26 mouse cellular contexts compared by ENCODE assay signal in genomic region chr10:43982470-43982869, GRCm38 (mm10).
"Had no signal": no experiment of that assay in that cellular context is flagged by ENCODE, and none has a peak within 500 bp of the region (broad histone marks: within the 10 kb centered on the region; RNA-seq: fewer than 3 reads in every experiment).

No protein-coding gene starts in this region.

- H3K4me2 ChIP-seq: embryonic facial prominence, embryonic 12.5 days; embryonic facial prominence, embryonic 13.5 days; embryonic facial prominence, embryonic 15.5 days; forebrain, embryonic 12.5 days; forebrain, embryonic 13.5 days; forebrain, embryonic 15.5 days had no signal

- H3K27me3 ChIP-seq: embryonic facial prominence, embryonic 12.5 days; embryonic facial prominence, embryonic 13.5 days; embryonic facial prominence, embryonic 15.5 days; forebrain, embryonic 12.5 days; forebrain, embryonic 13.5 days; forebrain, embryonic 15.5 days had no signal

- H3K36me3 ChIP-seq: embryonic facial prominence, embryonic 10.5 days; embryonic facial prominence, embryonic 12.5 days; embryonic facial prominence, embryonic 13.5 days; embryonic facial prominence, embryonic 15.5 days; forebrain, embryonic 10.5 days; forebrain, embryonic 12.5 days; forebrain, embryonic 15.5 days; heart, embryonic 10.5 days had no signal

- H3K4me3 ChIP-seq: embryonic facial prominence, embryonic 10.5 days; embryonic facial prominence, embryonic 12.5 days; embryonic facial prominence, embryonic 13.5 days; embryonic facial prominence, embryonic 15.5 days; erythroblast, embryonic 14.5 days; forebrain, embryonic 10.5 days; forebrain, embryonic 12.5 days; forebrain, embryonic 13.5 days; forebrain, embryonic 15.5 days; gastrocnemius, adult 2 months; heart, adult 2 months; heart, embryonic 10.5 days had no signal

- H3K4me1 ChIP-seq: embryonic facial prominence, embryonic 10.5 days; embryonic facial prominence, embryonic 12.5 days; embryonic facial prominence, embryonic 13.5 days; embryonic facial prominence, embryonic 15.5 days; forebrain, embryonic 10.5 days; forebrain, embryonic 12.5 days; forebrain, embryonic 13.5 days; forebrain, embryonic 15.5 days; heart, embryonic 10.5 days had no signal

- ATAC-seq: forebrain, embryonic 13.5 days; forebrain, embryonic 14.5 days; forebrain, embryonic 15.5 days had no signal

- H3K9ac ChIP-seq: embryonic facial prominence, embryonic 12.5 days; embryonic facial prominence, embryonic 13.5 days; embryonic facial prominence, embryonic 15.5 days; forebrain, embryonic 12.5 days; forebrain, embryonic 13.5 days; forebrain, embryonic 15.5 days had no signal

- DNase-seq: cerebellum, adult 8-10 months; cerebellum, adult 9-10 months; cerebellum, adult 9-11 months; cerebellum, postnatal 10 days; cerebellum, postnatal 14 days; cerebellum, postnatal 25 days; cerebellum, postnatal 36 days; embryo, embryonic 11 days; gastrocnemius, adult 2 months; gastrocnemius, postnatal 10 days; gastrocnemius, postnatal 14 days; gastrocnemius, postnatal 25 days; gastrocnemius, postnatal 36 days; heart, adult 18-20 months; heart, adult 2 months had no signal

- H3K9me3 ChIP-seq: embryonic facial prominence, embryonic 10.5 days; embryonic facial prominence, embryonic 12.5 days; embryonic facial prominence, embryonic 13.5 days; embryonic facial prominence, embryonic 15.5 days; forebrain, embryonic 10.5 days; forebrain, embryonic 12.5 days; forebrain, embryonic 13.5 days; forebrain, embryonic 15.5 days; heart, embryonic 10.5 days had no signal

- H3K27ac ChIP-seq: embryonic facial prominence, embryonic 10.5 days; embryonic facial prominence, embryonic 12.5 days; embryonic facial prominence, embryonic 13.5 days; embryonic facial prominence, embryonic 15.5 days; forebrain, embryonic 10.5 days; forebrain, embryonic 12.5 days; forebrain, embryonic 13.5 days; forebrain, embryonic 15.5 days; gastrocnemius, adult 2 months; heart, adult 2 months; heart, embryonic 10.5 days had no signal
